ENCODE assay signal across 22 mouse cellular contexts in the genomic region with DNA sequence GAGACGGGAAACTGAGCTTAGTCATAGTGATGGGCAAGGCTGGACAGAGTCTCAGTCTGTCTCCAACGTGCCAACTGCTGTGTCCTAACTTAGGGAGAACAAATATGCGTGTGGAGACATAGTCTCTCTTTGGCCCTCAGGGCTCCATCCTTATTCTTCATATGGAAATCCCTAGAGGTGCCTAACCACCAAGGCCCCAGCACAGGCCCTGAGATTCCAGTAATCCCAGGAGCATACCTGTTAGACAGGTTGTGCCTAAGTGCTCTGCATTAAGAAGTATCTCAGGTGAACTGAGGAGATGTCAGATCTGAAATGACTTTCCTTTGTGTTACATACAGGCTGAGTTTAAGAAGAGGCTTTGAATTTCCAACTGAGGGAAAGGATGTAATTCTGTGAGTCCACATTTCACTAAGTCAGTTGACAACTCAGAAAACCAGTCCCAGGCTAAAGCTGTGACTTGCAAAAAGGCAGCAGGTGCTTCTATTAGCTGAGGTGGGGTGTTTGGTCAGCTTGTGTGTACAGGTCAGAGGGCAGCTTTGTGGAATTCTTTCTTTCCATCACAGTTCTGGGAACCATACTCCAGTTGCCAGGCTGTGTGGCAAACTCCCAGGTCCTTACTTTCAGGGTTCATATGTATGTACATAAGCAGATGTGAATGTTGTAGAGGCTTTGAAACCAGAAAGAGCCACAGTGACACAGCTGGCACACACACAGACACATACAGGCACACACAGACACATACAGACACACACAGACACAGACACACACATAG. TPM values are rescaled to one million over a fixed set of nuclear protein-coding genes. Genes with fewer than 3 reads are reported as not detected.
DNase-seq lines count a peak whose midpoint lies in the region; ATAC-seq and TF ChIP-seq lines count a peak whose summit lies in the region.
"Had no signal": no experiment of that assay in that cellular context is flagged by ENCODE, and none has a peak within 500 bp of the region (broad histone marks: within the 10 kb centered on the region; RNA-seq: fewer than 3 reads in every experiment).

No protein-coding gene starts in this region.

- intact Hi-C loops in heart, postnatal 25 days (cut with DNase I) = no loop called here

- no peaks in the 10 kb centered on the region for H3K27me3 ChIP-seq in lung, embryonic 14.5 days (ENCODE audit: insufficient read depth, low read length)
- no peaks in the 10 kb centered on the region for H3K27me3 ChIP-seq in embryonic facial prominence, embryonic 15.5 days
- H3K27me3 ChIP-seq in liver, postnatal 0 days (ENCODE audit: insufficient read depth, low read length) = no peaks in the 10 kb centered on the region
- H3K27me3 ChIP-seq in midbrain, embryonic 13.5 days = no peaks in the 10 kb centered on the region
- H3K27me3 ChIP-seq: hindbrain, embryonic 12.5 days; midbrain, embryonic 12.5 days had no signal

- H3K9ac ChIP-seq in lung, embryonic 14.5 days = no peak overlapping the region
- H3K9ac ChIP-seq in embryonic facial prominence, embryonic 15.5 days = no peak overlapping the region
- no peak overlapping the region for H3K9ac ChIP-seq in liver, postnatal 0 days (replicated peaks)
- no peak overlapping the region for H3K9ac ChIP-seq in midbrain, embryonic 13.5 days (replicated peaks)
- H3K9ac ChIP-seq: hindbrain, embryonic 12.5 days; midbrain, embryonic 12.5 days had no signal

- H3K36me3 ChIP-seq in lung, embryonic 14.5 days (ENCODE audit: insufficient read depth) = no peaks in the 10 kb centered on the region
- H3K36me3 ChIP-seq in embryonic facial prominence, embryonic 15.5 days = no peaks in the 10 kb centered on the region
- H3K36me3 ChIP-seq in liver, postnatal 0 days (replicated peaks; ENCODE audit: insufficient read depth, low read length) = no peaks in the 10 kb centered on the region
- H3K36me3 ChIP-seq in midbrain, embryonic 13.5 days = no peaks in the 10 kb centered on the region
- H3K36me3 ChIP-seq: hindbrain, embryonic 12.5 days; midbrain, embryonic 12.5 days had no signal

- TF ChIP-seq EP300 in liver, postnatal 0 days (IDR thresholded peaks at IDR 0.05; ENCODE audit: low read depth) = 0 out of 2 replicates have a peak, but pooled peaks have one; percentile 9

- peak; percentile 6 for DNase-seq in lung, embryonic 14.5 days
- DNase-seq in lung, postnatal 14 days = no peak
- peak; percentile 24 for DNase-seq in liver, postnatal 0 days
- no peak for DNase-seq in heart, postnatal 25 days (ENCODE audit: low spot score)
- no peak for DNase-seq in embryo, embryonic 11 days
- DNase-seq: cerebellum, adult 9-11 months; gastrocnemius, adult 2 months; thymus, adult 2 months had no signal

- no peak overlapping the region for H3K27ac ChIP-seq in lung, embryonic 14.5 days (ENCODE audit: low read depth)
- peak overlapping the region; percentile 58; the same call in 1 of the 2 replicates for H3K27ac ChIP-seq in embryonic facial prominence, embryonic 15.5 days (replicated peaks)
- no peak overlapping the region for H3K27ac ChIP-seq in liver, postnatal 0 days (ENCODE audit: low read depth)
- no peak overlapping the region for H3K27ac ChIP-seq in midbrain, embryonic 13.5 days
- H3K27ac ChIP-seq: gastrocnemius, adult 2 months; hindbrain, embryonic 12.5 days; midbrain, embryonic 12.5 days had no signal

- no peaks in the 10 kb centered on the region for H3K9me3 ChIP-seq in lung, embryonic 14.5 days (ENCODE audit: low read depth, low read length)
- H3K9me3 ChIP-seq in embryonic facial prominence, embryonic 15.5 days (replicated peaks) = no peaks in the 10 kb centered on the region
- peaks cover 2% of the 10 kb centered on the region; the same call in 1 of the 2 replicates for H3K9me3 ChIP-seq in liver, postnatal 0 days (ENCODE audit: low read length)
- no peaks in the 10 kb centered on the region for H3K9me3 ChIP-seq in midbrain, embryonic 13.5 days
- H3K9me3 ChIP-seq: hindbrain, embryonic 12.5 days; midbrain, embryonic 12.5 days had no signal

- H3K4me1 ChIP-seq in lung, embryonic 14.5 days (ENCODE audit: insufficient read depth) = peaks cover 9% of the 10 kb centered on the region
- no peaks in the 10 kb centered on the region for H3K4me1 ChIP-seq in embryonic facial prominence, embryonic 15.5 days
- no peaks in the 10 kb centered on the region; the same call in 1 of the 2 replicates for H3K4me1 ChIP-seq in liver, postnatal 0 days (ENCODE audit: insufficient read depth)
- H3K4me1 ChIP-seq in midbrain, embryonic 13.5 days (replicated peaks) = no peaks in the 10 kb centered on the region
- H3K4me1 ChIP-seq: hindbrain, embryonic 12.5 days; midbrain, embryonic 12.5 days had no signal

- WGBS in lung, embryonic 14.5 days = 55% methylated on average over 3 of the region's 3 CpGs
- 52% methylated on average over 3 of the region's 3 CpGs for WGBS in embryonic facial prominence, embryonic 15.5 days
- 53% methylated on average over 3 of the region's 3 CpGs for WGBS in liver, postnatal 0 days (ENCODE audit: insufficient replicate concordance)
- 73% methylated on average over 3 of the region's 3 CpGs for WGBS in midbrain, embryonic 13.5 days

- TF ChIP-seq CTCF in lung, embryonic 14.5 days (IDR thresholded peaks at IDR 0.05; ENCODE audit: low read depth) = no peak
- TF ChIP-seq CTCF in liver, postnatal 0 days (IDR thresholded peaks at IDR 0.05; ENCODE audit: low read depth) = no peak

- no peak overlapping the region for H3K4me3 ChIP-seq in lung, embryonic 14.5 days (ENCODE audit: low read depth, low read length)
- H3K4me3 ChIP-seq in embryonic facial prominence, embryonic 15.5 days (replicated peaks) = no peak overlapping the region
- H3K4me3 ChIP-seq in liver, postnatal 0 days (ENCODE audit: low read depth, low read length) = no peak overlapping the region
- H3K4me3 ChIP-seq in midbrain, embryonic 13.5 days (replicated peaks) = no peak overlapping the region
- H3K4me3 ChIP-seq: gastrocnemius, adult 2 months; hindbrain, embryonic 12.5 days; midbrain, embryonic 12.5 days; myocyte had no signal

- no peak overlapping the region for H3K4me2 ChIP-seq in lung, embryonic 14.5 days
- no peak overlapping the region for H3K4me2 ChIP-seq in embryonic facial prominence, embryonic 15.5 days (replicated peaks)
- H3K4me2 ChIP-seq in liver, postnatal 0 days (ENCODE audit: low read depth, low read length) = no peak overlapping the region
- no peak overlapping the region for H3K4me2 ChIP-seq in midbrain, embryonic 13.5 days (replicated peaks)
- H3K4me2 ChIP-seq: hindbrain, embryonic 12.5 days; midbrain, embryonic 12.5 days had no signal

- no peak for ATAC-seq in lung, embryonic 14.5 days (ENCODE audit: insufficient read depth)
- ATAC-seq in embryonic facial prominence, embryonic 15.5 days (ENCODE audit: insufficient number of reproducible peaks, low FRiP score, low TSS enrichment, low read depth) = no peak
- ATAC-seq in liver, postnatal 0 days = peak; percentile 68
- no peak for ATAC-seq in midbrain, embryonic 13.5 days

RNA-seq across cellular contexts. Expression of gene Vmn1r1, which starts 25.6 kb away (rescaled TPM):
- not detected in 2 replicates for polyA plus RNA-seq in lung, embryonic 14.5 days (2014; fragmentation: Nextera tagmentation; extraction: Ambion mirVana)
- not detected in 2 replicates for polyA plus RNA-seq in embryonic facial prominence, embryonic 15.5 days (2015; fragmentation: Nextera tagmentation; extraction: Ambion mirVana)
- polyA plus RNA-seq in liver, postnatal 0 days (2015; fragmentation: Nextera tagmentation; extraction: Ambion mirVana) = not detected in 2 replicates
- polyA plus RNA-seq in midbrain, embryonic 13.5 days (2015; fragmentation: Nextera tagmentation; extraction: Ambion mirVana) = not detected in 2 replicates
- not detected for total RNA-seq in heart, postnatal 25 days (2021)
- total RNA-seq: adrenal gland, adult 18-20 months; gastrocnemius, adult 2 months; heart, adult 8-10 months; layer of hippocampus, adult 18-20 months; left cerebral cortex, postnatal 36 days; neutrophil, adult 5-6 weeks had no signal
- polyA plus RNA-seq: heart, postnatal 0 days; hindbrain, embryonic 12.5 days; intestine, embryonic 14.5 days; kidney, embryonic 16.5 days; midbrain, embryonic 12.5 days; myocyte; small intestine, adult 2 months; thymus, adult 2 months had no signal

Comparison
In these comparisons a context has a peak if more than half of its experiments do, and no peak if none do; other contexts are left out.
1. DNase-seq: peak in lung, embryonic 14.5 days (single experiment) and liver, postnatal 0 days (single experiment); none in lung, postnatal 14 days (single experiment), heart, postnatal 25 days (single experiment) and embryo, embryonic 11 days (single experiment).